Mouse (Mus musculus): ENCODE measurements around the gene Fbxl14. TPM values are rescaled to one million over a fixed set of nuclear protein-coding genes. Genes with fewer than 3 reads are reported as not detected.
"Not testable (repeated sequence)": the region's sequence is repeated elsewhere in the genome, so short reads cannot be mapped to it uniquely, and the experiment has no call there.

Gene Fbxl14
- polyA plus RNA-seq (2014; fragmentation: Nextera tagmentation; extraction: Ambion mirVana): 6.2 and 7.5 TPM in 2 replicates

- Histone ChIP-seq H3K4me1 (ENCODE audit: control insufficient read depth, insufficient read depth, low read length) (peaks cover 19% of the 10 kb centered on the region), H3K27me3 (replicated peaks; ENCODE audit: control insufficient read depth, insufficient read depth, low read length) (no peaks in the 10 kb centered on the region), H3K36me3 (ENCODE audit: control insufficient read depth, insufficient read depth, low read length) (peaks cover 16% of the 10 kb centered on the region), H3K27ac (replicated peaks; ENCODE audit: low read depth, low read length) (peak within 1 kb of the TSS; percentile 99), H3K4me2 (ENCODE audit: low read depth, low read length) (peak within 1 kb of the TSS; percentile 100), H3K4me3 (ENCODE audit: low read depth, low read length) (peak within 1 kb of the TSS; percentile 81), H3K9ac (ENCODE audit: low read depth, low read length) (peak within 1 kb of the TSS; percentile 94), H3K9me3 (ENCODE audit: control insufficient read depth, low read length) (no peaks in the 10 kb centered on the region)
- peak; percentile 88 for ATAC-seq (ENCODE audit: low read depth)
- peak; percentile 86 for DNase-seq (ENCODE audit: low spot score)
- WGBS: no CpG with 5 or more reads among the region's 101 CpGs
Observed at GRCm38 (mm10) chr6:119479343-119479875, at the start of gene Fbxl14. Gene Fbxl14 (plus strand): TSS chr6:119479668.

DNA sequence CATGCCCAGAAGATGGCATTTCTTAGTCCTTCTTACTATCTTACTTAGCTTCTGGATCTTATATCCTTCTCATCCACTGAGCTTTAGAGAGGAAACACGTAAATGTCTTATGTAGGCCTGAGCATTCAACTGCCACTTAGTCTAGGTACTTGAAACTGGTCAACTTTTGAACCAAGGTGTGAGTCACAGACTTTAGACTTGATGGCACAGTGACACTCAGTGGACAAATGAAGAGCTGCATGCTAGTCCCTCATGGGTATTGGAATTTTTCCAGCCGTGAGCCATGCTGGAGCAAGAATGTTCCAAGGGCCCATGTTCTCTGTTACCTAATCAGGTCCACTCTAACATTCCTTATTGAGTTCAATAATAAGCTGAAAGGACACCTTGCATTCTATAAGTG lies 49.0 kb upstream of the Fbxl14 start:
- Histone ChIP-seq H3K9ac (ENCODE audit: low read depth, low read length) (no peak overlapping the region), H3K4me2 (ENCODE audit: low read depth, low read length) (no peak overlapping the region), H3K27me3 (replicated peaks; ENCODE audit: control insufficient read depth, insufficient read depth, low read length) (no peaks in the 10 kb centered on the region), H3K9me3 (ENCODE audit: control insufficient read depth, low read length) (0 out of 2 replicates have a peak, but pooled peaks cover 5% of the 10 kb centered on the region), H3K4me3 (ENCODE audit: low read depth, low read length) (no peak overlapping the region), H3K4me1 (ENCODE audit: control insufficient read depth, insufficient read depth, low read length) (no peaks in the 10 kb centered on the region), H3K27ac (replicated peaks; ENCODE audit: low read depth, low read length) (no peak overlapping the region), H3K36me3 (ENCODE audit: control insufficient read depth, insufficient read depth, low read length) (no peaks in the 10 kb centered on the region)
- peak; percentile 48 for DNase-seq (ENCODE audit: low spot score)
- no peak for ATAC-seq (ENCODE audit: low read depth)
- 48% methylated on average over 2 of the region's 2 CpGs for WGBS

DNA sequence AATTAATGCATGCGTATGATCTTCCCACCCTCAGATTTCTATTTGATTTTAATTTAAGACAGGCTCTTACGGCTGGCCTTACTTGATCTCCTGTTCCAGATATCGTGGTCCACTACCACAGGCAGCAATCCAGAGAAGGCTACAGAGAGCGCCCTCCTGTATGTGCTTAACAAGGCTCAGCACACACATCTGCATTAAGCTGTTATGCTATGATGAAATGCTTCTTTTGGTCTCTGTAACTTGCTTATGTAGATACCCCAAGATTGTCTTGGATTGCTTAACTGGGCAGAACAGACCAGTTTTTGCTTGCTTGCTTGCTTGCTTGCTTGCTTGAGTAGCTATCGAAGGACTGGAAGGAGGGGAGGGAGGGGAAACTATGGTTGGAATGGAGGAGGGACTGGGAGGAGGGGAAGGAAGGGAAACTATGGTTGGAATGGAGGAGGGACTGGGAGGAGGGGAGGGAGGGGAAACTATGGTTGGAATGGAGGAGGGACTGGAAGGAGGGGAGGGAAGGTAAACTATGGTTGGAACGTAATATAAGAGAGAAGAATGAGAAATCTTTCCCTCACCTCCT lies 47.6 kb upstream of the Fbxl14 start:
- Histone ChIP-seq H3K4me2 (ENCODE audit: low read depth, low read length) (no peak overlapping the region), H3K27ac (replicated peaks; ENCODE audit: low read depth, low read length) (no peak overlapping the region), H3K9me3 (ENCODE audit: control insufficient read depth, low read length) (0 out of 2 replicates have a peak, but pooled peaks cover 5% of the 10 kb centered on the region), H3K9ac (ENCODE audit: low read depth, low read length) (no peak overlapping the region), H3K4me1 (ENCODE audit: control insufficient read depth, insufficient read depth, low read length) (no peaks in the 10 kb centered on the region), H3K4me3 (ENCODE audit: low read depth, low read length) (no peak overlapping the region), H3K27me3 (replicated peaks; ENCODE audit: control insufficient read depth, insufficient read depth, low read length) (no peaks in the 10 kb centered on the region), H3K36me3 (ENCODE audit: control insufficient read depth, insufficient read depth, low read length) (no peaks in the 10 kb centered on the region)
- DNase-seq (ENCODE audit: low spot score): no peak
- no peak for ATAC-seq (ENCODE audit: low read depth)
- 72% methylated on average over 6 of the region's 6 CpGs for WGBS

- H3K9ac ChIP-seq (ENCODE audit: low read depth, low read length): no peak overlapping the region
- no peaks in the 10 kb centered on the region for H3K4me1 ChIP-seq (ENCODE audit: control insufficient read depth, insufficient read depth, low read length)
- H3K27me3 ChIP-seq (replicated peaks; ENCODE audit: control insufficient read depth, insufficient read depth, low read length): no peaks in the 10 kb centered on the region
- no peak overlapping the region for H3K27ac ChIP-seq (replicated peaks; ENCODE audit: low read depth, low read length)
- ATAC-seq (ENCODE audit: low read depth) (no peak), DNase-seq (ENCODE audit: low spot score) (no peak)
- no peaks in the 10 kb centered on the region for H3K9me3 ChIP-seq (ENCODE audit: control insufficient read depth, low read length)
- WGBS: 89% methylated on average over 4 of the region's 4 CpGs
- no peak overlapping the region for H3K4me3 ChIP-seq (ENCODE audit: low read depth, low read length)
- H3K4me2 ChIP-seq (ENCODE audit: low read depth, low read length): no peak overlapping the region
- no peaks in the 10 kb centered on the region for H3K36me3 ChIP-seq (ENCODE audit: control insufficient read depth, insufficient read depth, low read length)
Observed at GRCm38 (mm10) chr6:119434394-119434793, 45.1 kb upstream of the Fbxl14 start.

DNA sequence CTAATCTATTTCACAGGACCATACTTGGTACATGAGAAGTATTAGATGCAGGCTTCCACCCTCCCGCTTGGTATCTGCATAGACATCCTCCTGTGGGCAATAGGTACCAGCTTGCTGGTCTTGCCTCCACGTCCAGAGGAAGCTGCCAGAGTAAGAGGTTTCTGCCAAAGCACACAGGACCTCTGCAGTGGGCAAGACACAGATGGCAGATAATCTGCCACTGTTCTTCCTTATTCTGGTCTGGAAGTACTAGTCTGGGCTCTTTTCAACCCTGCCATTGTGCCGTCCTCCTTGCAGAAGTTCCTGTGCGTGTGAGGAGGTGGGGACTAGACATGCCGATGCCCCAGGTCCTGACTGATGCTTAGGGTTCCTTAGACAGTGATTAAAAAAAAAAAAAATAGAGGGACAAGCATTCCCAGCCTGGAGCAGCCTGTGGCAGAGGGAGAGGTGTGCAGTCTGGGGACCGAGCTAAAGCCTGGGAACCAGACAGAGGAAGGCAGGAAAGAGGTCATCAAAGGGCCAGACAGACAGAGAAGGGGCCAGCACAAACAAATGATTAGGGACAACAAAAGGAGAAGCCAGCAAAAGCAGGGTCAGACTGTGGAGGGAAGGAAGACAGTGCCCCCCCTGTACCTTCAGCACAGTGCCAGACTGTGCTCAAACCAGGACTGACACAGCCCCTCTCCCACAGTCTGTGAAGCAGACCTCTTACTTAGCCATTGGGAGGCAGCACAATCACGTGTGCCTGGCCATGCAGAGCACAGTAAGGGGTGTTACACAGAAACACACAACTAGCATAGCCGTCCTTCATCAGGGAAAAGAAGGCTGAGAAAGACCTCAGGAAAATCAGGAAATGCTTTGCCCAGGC lies 41.3 kb upstream of the Fbxl14 start:
- Histone ChIP-seq H3K4me1 (ENCODE audit: control insufficient read depth, insufficient read depth, low read length) (no peaks in the 10 kb centered on the region), H3K4me3 (ENCODE audit: low read depth, low read length) (no peak overlapping the region), H3K27ac (replicated peaks; ENCODE audit: low read depth, low read length) (no peak overlapping the region), H3K27me3 (replicated peaks; ENCODE audit: control insufficient read depth, insufficient read depth, low read length) (no peaks in the 10 kb centered on the region), H3K9ac (ENCODE audit: low read depth, low read length) (no peak overlapping the region), H3K36me3 (ENCODE audit: control insufficient read depth, insufficient read depth, low read length) (no peaks in the 10 kb centered on the region), H3K9me3 (ENCODE audit: control insufficient read depth, low read length) (no peaks in the 10 kb centered on the region), H3K4me2 (ENCODE audit: low read depth, low read length) (no peak overlapping the region)
- DNase-seq (ENCODE audit: low spot score): no peak
- 0 out of 2 replicates have a peak, but pooled peaks have one; percentile 22 for ATAC-seq (ENCODE audit: low read depth)
- WGBS: 56% methylated on average over 8 of the region's 8 CpGs

DNA sequence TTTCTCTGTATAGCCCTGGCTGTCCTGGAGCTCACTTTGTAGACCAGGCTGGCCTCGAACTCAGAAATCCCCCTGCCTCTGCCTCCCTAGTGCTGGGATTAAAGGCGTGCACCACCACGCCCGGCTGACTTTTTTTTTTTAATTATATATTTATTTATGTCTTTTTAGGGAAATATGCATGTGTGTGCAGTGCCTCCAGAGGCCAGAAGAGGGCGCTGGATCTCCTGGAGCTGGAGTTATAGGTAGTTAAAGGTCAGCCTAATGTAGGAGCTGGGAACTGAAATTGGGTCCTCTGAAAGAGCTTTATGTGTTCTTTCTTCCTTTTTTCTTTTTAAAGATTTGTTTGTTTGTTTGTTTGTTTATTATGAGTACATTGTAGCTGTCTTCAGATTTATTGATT lies 36.7 kb upstream of the Fbxl14 start:
- 82% methylated on average over 5 of the region's 5 CpGs for WGBS
- not testable (repeated sequence) for H3K36me3 ChIP-seq (ENCODE audit: control insufficient read depth, insufficient read depth, low read length); H3K4me3 ChIP-seq (ENCODE audit: low read depth, low read length); ATAC-seq (ENCODE audit: low read depth); H3K27me3 ChIP-seq (replicated peaks; ENCODE audit: control insufficient read depth, insufficient read depth, low read length); H3K4me1 ChIP-seq (ENCODE audit: control insufficient read depth, insufficient read depth, low read length); H3K4me2 ChIP-seq (ENCODE audit: low read depth, low read length); H3K27ac ChIP-seq (replicated peaks; ENCODE audit: low read depth, low read length); H3K9ac ChIP-seq (ENCODE audit: low read depth, low read length); H3K9me3 ChIP-seq (ENCODE audit: control insufficient read depth, low read length); DNase-seq (ENCODE audit: low spot score)

GRCm38 (mm10) chr6:119443742-119444645 lies 35.5 kb upstream of the Fbxl14 start:
- Histone ChIP-seq H3K4me3 (ENCODE audit: low read depth, low read length) (no peak overlapping the region), H3K9me3 (ENCODE audit: control insufficient read depth, low read length) (no peaks in the 10 kb centered on the region), H3K27ac (replicated peaks; ENCODE audit: low read depth, low read length) (no peak overlapping the region), H3K4me1 (ENCODE audit: control insufficient read depth, insufficient read depth, low read length) (0 out of 2 replicates have a peak, but pooled peaks cover 3% of the 10 kb centered on the region), H3K4me2 (ENCODE audit: low read depth, low read length) (peak overlapping the region; percentile 38), H3K9ac (ENCODE audit: low read depth, low read length) (no peak overlapping the region), H3K27me3 (replicated peaks; ENCODE audit: control insufficient read depth, insufficient read depth, low read length) (no peaks in the 10 kb centered on the region), H3K36me3 (ENCODE audit: control insufficient read depth, insufficient read depth, low read length) (no peaks in the 10 kb centered on the region)
- 36% methylated on average over 12 of the region's 12 CpGs for WGBS
- ATAC-seq (ENCODE audit: low read depth) (peak; percentile 60), DNase-seq (ENCODE audit: low spot score) (peak; percentile 94)

All from embryonic facial prominence, embryonic 14.5 days (tissue).